ENCODE assay signal across 14 mouse cellular contexts in genomic region chr14:59641856-59642255, GRCm38 (mm10). TPM values are rescaled to one million over a fixed set of nuclear protein-coding genes. Genes with fewer than 3 reads are reported as not detected.
DNase-seq lines count a peak whose midpoint lies in the region; ATAC-seq lines count a peak whose summit lies in the region.
"Had no signal": no experiment of that assay in that cellular context is flagged by ENCODE, and none has a peak within 500 bp of the region (broad histone marks: within the 10 kb centered on the region; RNA-seq: fewer than 3 reads in every experiment).

No protein-coding gene starts in this region.

- DNase-seq in gastrocnemius, adult 18-20 months (ENCODE audit: low spot score): peak; percentile 18
- DNase-seq in gastrocnemius, postnatal 10 days: no peak
- peak; percentile 16 for DNase-seq in midbrain, embryonic 10.5 days (ENCODE audit: low spot score)
- peak; percentile 52 for DNase-seq in embryonic facial prominence, embryonic 14.5 days (ENCODE audit: low spot score)
- peak; percentile 26 for DNase-seq in neural tube, embryonic 11.5 days (ENCODE audit: low spot score)
- no peak for DNase-seq in adrenal gland, adult 18-20 months (ENCODE audit: low spot score in 2 of 2)
- no peak for DNase-seq in right cerebral cortex, adult 2 months (ENCODE audit: low spot score in 2 of 2)
- DNase-seq: adrenal gland, postnatal 25 days; cerebellum, postnatal 25 days; kidney, adult 2 months; right cerebral cortex, postnatal 25 days had no signal

- H3K4me2 ChIP-seq in midbrain, embryonic 16.5 days (ENCODE audit: low read length): no peak overlapping the region
- H3K4me2 ChIP-seq in embryonic facial prominence, embryonic 14.5 days (ENCODE audit: low read depth, low read length): no peak overlapping the region
- no peak overlapping the region for H3K4me2 ChIP-seq in neural tube, embryonic 11.5 days (ENCODE audit: low read depth)
- H3K4me2 ChIP-seq: forebrain, embryonic 15.5 days had no signal

- H3K4me1 ChIP-seq in midbrain, embryonic 10.5 days: peaks cover 15% of the 10 kb centered on the region
- no peaks in the 10 kb centered on the region for H3K4me1 ChIP-seq in midbrain, embryonic 16.5 days (ENCODE audit: control insufficient read depth, insufficient read depth, low read length)
- H3K4me1 ChIP-seq in embryonic facial prominence, embryonic 14.5 days (ENCODE audit: control insufficient read depth, insufficient read depth, low read length): peaks cover 3% of the 10 kb centered on the region
- H3K4me1 ChIP-seq in neural tube, embryonic 11.5 days (ENCODE audit: control insufficient read depth, insufficient read depth, low read length): no peaks in the 10 kb centered on the region
- H3K4me1 ChIP-seq: forebrain, embryonic 15.5 days had no signal

- H3K9ac ChIP-seq in midbrain, embryonic 16.5 days (ENCODE audit: low read depth, low read length): no peak overlapping the region
- H3K9ac ChIP-seq in embryonic facial prominence, embryonic 14.5 days (ENCODE audit: low read depth, low read length): no peak overlapping the region
- no peak overlapping the region for H3K9ac ChIP-seq in neural tube, embryonic 11.5 days (ENCODE audit: low read length)
- H3K9ac ChIP-seq: forebrain, embryonic 15.5 days; liver, embryonic 14.5 days had no signal

- no peak overlapping the region for H3K4me3 ChIP-seq in midbrain, embryonic 10.5 days
- H3K4me3 ChIP-seq in midbrain, embryonic 16.5 days (ENCODE audit: low read depth, low read length): no peak overlapping the region
- H3K4me3 ChIP-seq in embryonic facial prominence, embryonic 14.5 days (ENCODE audit: low read depth, low read length): no peak overlapping the region
- no peak overlapping the region for H3K4me3 ChIP-seq in neural tube, embryonic 11.5 days (ENCODE audit: low read depth, low read length)
- H3K4me3 ChIP-seq: forebrain, embryonic 15.5 days had no signal

- ATAC-seq in midbrain, embryonic 16.5 days: no peak
- ATAC-seq in embryonic facial prominence, embryonic 14.5 days (ENCODE audit: low read depth): no peak
- ATAC-seq in neural tube, embryonic 11.5 days (ENCODE audit: insufficient read depth, low FRiP score, low TSS enrichment): no peak; the same call in 1 of the 2 replicates
- ATAC-seq: forebrain, embryonic 15.5 days had no signal

- 61% methylated on average over 5 of the region's 5 CpGs for WGBS in midbrain, embryonic 10.5 days
- WGBS in midbrain, embryonic 16.5 days: 41% methylated on average over 5 of the region's 5 CpGs
- 26% methylated on average over 5 of the region's 5 CpGs for WGBS in embryonic facial prominence, embryonic 14.5 days
- WGBS in neural tube, embryonic 11.5 days: 43% methylated on average over 5 of the region's 5 CpGs

- 0 out of 2 replicates have a peak, but pooled peaks cover 4% of the 10 kb centered on the region for H3K27me3 ChIP-seq in midbrain, embryonic 10.5 days (ENCODE audit: low read depth, poor library complexity, severe bottlenecking)
- no peaks in the 10 kb centered on the region for H3K27me3 ChIP-seq in midbrain, embryonic 16.5 days (ENCODE audit: control insufficient read depth, insufficient read depth, low read depth, low read length)
- no peaks in the 10 kb centered on the region for H3K27me3 ChIP-seq in embryonic facial prominence, embryonic 14.5 days (replicated peaks; ENCODE audit: control insufficient read depth, insufficient read depth, low read length)
- H3K27me3 ChIP-seq in neural tube, embryonic 11.5 days (ENCODE audit: control insufficient read depth, insufficient read depth, low read length): no peaks in the 10 kb centered on the region
- H3K27me3 ChIP-seq: forebrain, embryonic 15.5 days had no signal

- no peaks in the 10 kb centered on the region for H3K36me3 ChIP-seq in midbrain, embryonic 10.5 days
- 0 out of 2 replicates have a peak, but pooled peaks cover 3% of the 10 kb centered on the region for H3K36me3 ChIP-seq in midbrain, embryonic 16.5 days (ENCODE audit: control insufficient read depth, insufficient read depth, low read length)
- no peaks in the 10 kb centered on the region for H3K36me3 ChIP-seq in embryonic facial prominence, embryonic 14.5 days (ENCODE audit: control insufficient read depth, insufficient read depth, low read length)
- no peaks in the 10 kb centered on the region for H3K36me3 ChIP-seq in neural tube, embryonic 11.5 days (ENCODE audit: control insufficient read depth, insufficient read depth, low read length)
- H3K36me3 ChIP-seq: forebrain, embryonic 15.5 days had no signal

- no peak overlapping the region for H3K27ac ChIP-seq in midbrain, embryonic 10.5 days (replicated peaks)
- H3K27ac ChIP-seq in midbrain, embryonic 16.5 days (ENCODE audit: low read length): no peak overlapping the region
- no peak overlapping the region for H3K27ac ChIP-seq in embryonic facial prominence, embryonic 14.5 days (replicated peaks; ENCODE audit: low read depth, low read length)
- H3K27ac ChIP-seq in neural tube, embryonic 11.5 days (ENCODE audit: low read depth, low read length): 0 out of 2 replicates have a peak overlapping the region, but pooled peaks have one; percentile 14
- H3K27ac ChIP-seq: forebrain, embryonic 15.5 days; liver, embryonic 14.5 days had no signal

- H3K9me3 ChIP-seq in midbrain, embryonic 10.5 days (replicated peaks): no peaks in the 10 kb centered on the region
- no peaks in the 10 kb centered on the region for H3K9me3 ChIP-seq in midbrain, embryonic 16.5 days (replicated peaks; ENCODE audit: control insufficient read depth, low read length, poor library complexity, severe bottlenecking)
- H3K9me3 ChIP-seq in embryonic facial prominence, embryonic 14.5 days (ENCODE audit: control insufficient read depth, low read length): no peaks in the 10 kb centered on the region
- H3K9me3 ChIP-seq in neural tube, embryonic 11.5 days (ENCODE audit: control insufficient read depth, low read length): no peaks in the 10 kb centered on the region
- H3K9me3 ChIP-seq: forebrain, embryonic 15.5 days had no signal

RNA-seq across cellular contexts. Expression of gene Shisa2, which starts 16.7 kb away (rescaled TPM):
- 10 to 100 TPM; 58.4 to 71.6 TPM for total RNA-seq in gastrocnemius, adult 18-20 months (2021)
- total RNA-seq in gastrocnemius, postnatal 10 days (2021): 10 to 100 TPM; 69.9 to 72.4 TPM
- 7.6 and 8.8 TPM in 2 replicates for polyA plus RNA-seq in midbrain, embryonic 10.5 days (2016; fragmentation: Nextera tagmentation; extraction: Ambion mirVana)
- polyA plus RNA-seq in midbrain, embryonic 16.5 days (2015; fragmentation: Nextera tagmentation; extraction: Ambion mirVana): 4.7 and 5.9 TPM in 2 replicates
- 33.9 and 36.5 TPM in 2 replicates for polyA plus RNA-seq in embryonic facial prominence, embryonic 14.5 days (2014; fragmentation: Nextera tagmentation; extraction: Ambion mirVana)
- polyA plus RNA-seq in neural tube, embryonic 11.5 days (2014; fragmentation: Nextera tagmentation; extraction: Ambion mirVana): 28.9 and 33.1 TPM in 2 replicates
- total RNA-seq in adrenal gland, adult 18-20 months (2021): 1 to 10 TPM in 1 of 2 experiments, under 1 TPM in 1; 0.74 to 1.2 TPM

RNA-seq across cellular contexts. Expression of gene Cdadc1, which starts 44.1 kb away (rescaled TPM):
- total RNA-seq in gastrocnemius, adult 18-20 months (2021): 10 to 100 TPM; 30.8 TPM
- total RNA-seq in gastrocnemius, postnatal 10 days (2021): 10 to 100 TPM; 19.4 to 25.5 TPM
- polyA plus RNA-seq in midbrain, embryonic 10.5 days (2016; fragmentation: Nextera tagmentation; extraction: Ambion mirVana): 26.9 and 28.9 TPM in 2 replicates
- polyA plus RNA-seq in midbrain, embryonic 16.5 days (2015; fragmentation: Nextera tagmentation; extraction: Ambion mirVana): 31.8 and 33.6 TPM in 2 replicates
- 32.1 and 33.1 TPM in 2 replicates for polyA plus RNA-seq in embryonic facial prominence, embryonic 14.5 days (2014; fragmentation: Nextera tagmentation; extraction: Ambion mirVana)
- polyA plus RNA-seq in neural tube, embryonic 11.5 days (2014; fragmentation: Nextera tagmentation; extraction: Ambion mirVana): 28.7 and 35.4 TPM in 2 replicates
- total RNA-seq in adrenal gland, adult 18-20 months (2021): 10 to 100 TPM; 64.6 to 76.2 TPM

Comparison
In these comparisons a context has a peak if more than half of its experiments do, and no peak if none do; other contexts are left out.
1. DNase-seq: peak in gastrocnemius, adult 18-20 months (single experiment), midbrain, embryonic 10.5 days (single experiment), embryonic facial prominence, embryonic 14.5 days (single experiment) and neural tube, embryonic 11.5 days (single experiment); none in gastrocnemius, postnatal 10 days (single experiment), adrenal gland, adult 18-20 months (0 of 2) and right cerebral cortex, adult 2 months (0 of 2).